In the genomic region with DNA sequence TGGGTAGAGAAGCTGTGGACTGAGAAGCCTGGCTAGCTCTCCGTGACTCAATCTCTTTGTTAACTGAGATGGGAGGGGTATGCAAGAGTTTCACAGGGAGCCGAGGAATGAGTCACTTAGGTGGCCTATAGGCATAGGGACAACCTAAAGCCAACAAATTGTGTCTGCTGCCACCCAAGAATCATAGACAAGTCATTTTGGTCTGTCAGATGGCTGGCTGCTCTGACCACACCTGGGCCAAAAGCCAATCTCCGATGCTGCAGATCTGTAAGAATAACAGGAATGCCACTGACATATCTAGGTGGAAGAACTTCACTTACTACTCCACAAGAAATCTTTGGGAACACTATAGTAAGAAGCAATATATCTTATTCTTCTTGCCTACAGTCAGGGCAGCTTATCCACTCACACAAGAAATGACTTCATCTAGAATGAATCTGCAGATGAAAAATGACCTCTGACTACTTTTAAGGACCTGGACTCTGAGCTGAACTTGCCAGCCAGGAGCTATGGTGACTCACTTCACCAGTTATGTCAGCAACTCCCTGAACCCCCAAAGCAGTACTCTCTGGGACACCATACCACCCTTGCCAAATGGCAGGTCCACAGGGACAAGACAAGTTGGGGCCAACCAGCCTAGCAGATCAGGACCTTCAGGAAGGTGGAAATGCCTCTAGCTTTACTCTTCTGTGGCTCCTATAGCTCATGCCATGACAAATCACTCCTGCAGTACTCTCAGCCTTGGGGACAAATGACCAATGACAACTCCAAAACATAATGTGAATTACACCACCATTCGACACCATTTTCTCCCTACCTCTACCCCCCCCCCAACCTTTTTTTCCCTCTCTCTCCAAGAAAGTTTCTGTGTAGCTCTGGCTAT, we compare ENCODE assay signal across 13 mouse cellular contexts. TPM values are rescaled to one million over a fixed set of nuclear protein-coding genes. Genes with fewer than 3 reads are reported as not detected.
A peak's percentile ranks its signal among the peaks of the same experiment; 100 is the strongest.
DNase-seq lines count a peak whose midpoint lies in the region; ATAC-seq lines count a peak whose summit lies in the region.
"Had no signal": no experiment of that assay in that cellular context is flagged by ENCODE, and none has a peak within 500 bp of the region (broad histone marks: within the 10 kb centered on the region; RNA-seq: fewer than 3 reads in every experiment).

No protein-coding gene starts in this region.

- no peaks in the 10 kb centered on the region for H3K9me3 ChIP-seq in intestine, embryonic 16.5 days (ENCODE audit: control insufficient read depth, low read length)
- H3K9me3 ChIP-seq in intestine, embryonic 15.5 days: no peaks in the 10 kb centered on the region
- no peaks in the 10 kb centered on the region for H3K9me3 ChIP-seq in liver, embryonic 15.5 days (replicated peaks)
- H3K9me3 ChIP-seq: embryonic facial prominence, embryonic 13.5 days; hindbrain, embryonic 13.5 days; limb, embryonic 12.5 days had no signal

- H3K36me3 ChIP-seq in intestine, embryonic 16.5 days (ENCODE audit: control insufficient read depth, insufficient read depth, low read length): peaks cover 12% of the 10 kb centered on the region; the same call in 1 of the 2 replicates
- peaks cover 30% of the 10 kb centered on the region for H3K36me3 ChIP-seq in intestine, embryonic 15.5 days
- peaks cover 80% of the 10 kb centered on the region for H3K36me3 ChIP-seq in liver, embryonic 15.5 days (replicated peaks)

- 71% methylated on average over 4 of the region's 4 CpGs for WGBS in intestine, embryonic 16.5 days
- 75% methylated on average over 4 of the region's 4 CpGs for WGBS in intestine, embryonic 15.5 days
- 86% methylated on average over 4 of the region's 4 CpGs for WGBS in liver, embryonic 15.5 days (ENCODE audit: insufficient replicate concordance)

- no peak overlapping the region for H3K9ac ChIP-seq in intestine, embryonic 16.5 days (ENCODE audit: low read depth, low read length)
- no peak overlapping the region for H3K9ac ChIP-seq in intestine, embryonic 15.5 days
- H3K9ac ChIP-seq in liver, embryonic 15.5 days: no peak overlapping the region
- H3K9ac ChIP-seq: embryonic facial prominence, embryonic 13.5 days; hindbrain, embryonic 13.5 days; limb, embryonic 12.5 days had no signal

- no peaks in the 10 kb centered on the region for H3K27me3 ChIP-seq in intestine, embryonic 16.5 days (replicated peaks; ENCODE audit: control insufficient read depth, insufficient read depth, low read length)
- H3K27me3 ChIP-seq in intestine, embryonic 15.5 days (replicated peaks): no peaks in the 10 kb centered on the region
- no peaks in the 10 kb centered on the region for H3K27me3 ChIP-seq in liver, embryonic 15.5 days
- H3K27me3 ChIP-seq: embryonic facial prominence, embryonic 13.5 days; hindbrain, embryonic 13.5 days; limb, embryonic 12.5 days had no signal

- no peak overlapping the region for H3K4me2 ChIP-seq in intestine, embryonic 16.5 days (ENCODE audit: low read depth, low read length)
- no peak overlapping the region for H3K4me2 ChIP-seq in intestine, embryonic 15.5 days (replicated peaks)
- no peak overlapping the region for H3K4me2 ChIP-seq in liver, embryonic 15.5 days
- H3K4me2 ChIP-seq: embryonic facial prominence, embryonic 13.5 days; hindbrain, embryonic 13.5 days; limb, embryonic 12.5 days had no signal

- ATAC-seq in intestine, embryonic 16.5 days: no peak
- no peak for ATAC-seq in intestine, embryonic 15.5 days
- ATAC-seq in liver, embryonic 15.5 days (ENCODE audit: insufficient read depth): no peak

- H3K4me3 ChIP-seq in intestine, embryonic 16.5 days (ENCODE audit: low read length): no peak overlapping the region
- H3K4me3 ChIP-seq in intestine, embryonic 15.5 days (replicated peaks): no peak overlapping the region
- H3K4me3 ChIP-seq in liver, embryonic 15.5 days (replicated peaks): no peak overlapping the region
- H3K4me3 ChIP-seq: embryonic facial prominence, embryonic 13.5 days; hindbrain, embryonic 13.5 days; limb, embryonic 12.5 days had no signal

- DNase-seq in cerebellum, postnatal 14 days: peak; percentile 15 to 53
- no peak for DNase-seq in cerebellum, adult 9-11 months
- peak; percentile 57 for DNase-seq in NIH3T3 (ENCODE audit: low read depth)
- no peak for DNase-seq in left cerebral cortex, postnatal 36 days (ENCODE audit: low spot score in 2 of 2)
- DNase-seq in thymus, postnatal 25 days: no peak
- DNase-seq: thymus, postnatal 4 days had no signal

- peaks cover 26% of the 10 kb centered on the region for H3K4me1 ChIP-seq in intestine, embryonic 16.5 days (ENCODE audit: control insufficient read depth, insufficient read depth, low read length)
- peaks cover 24% of the 10 kb centered on the region for H3K4me1 ChIP-seq in intestine, embryonic 15.5 days (replicated peaks)
- H3K4me1 ChIP-seq in liver, embryonic 15.5 days (replicated peaks): peaks cover 95% of the 10 kb centered on the region

- intact Hi-C loops in left cerebral cortex, postnatal 36 days (cut with DNase I): no loop called here

- 0 out of 2 replicates have a peak overlapping the region, but pooled peaks have one; percentile 31 for H3K27ac ChIP-seq in intestine, embryonic 16.5 days (ENCODE audit: low read length)
- H3K27ac ChIP-seq in intestine, embryonic 15.5 days: no peak overlapping the region
- H3K27ac ChIP-seq in liver, embryonic 15.5 days (replicated peaks): 0 out of 2 replicates have a peak overlapping the region, but pooled peaks have one; percentile 48
- H3K27ac ChIP-seq: embryonic facial prominence, embryonic 13.5 days; hindbrain, embryonic 13.5 days; limb, embryonic 12.5 days had no signal

RNA-seq across cellular contexts. Expression of gene Csnk1d, which starts 6.4 kb away (rescaled TPM):
- polyA plus RNA-seq in intestine, embryonic 16.5 days (2015; fragmentation: Nextera tagmentation; extraction: Ambion mirVana): 93.9 and 97.7 TPM in 2 replicates
- polyA plus RNA-seq in intestine, embryonic 15.5 days (2015; fragmentation: Nextera tagmentation; extraction: Ambion mirVana): 106 TPM in 2 replicates
- 36.1 and 38.5 TPM in 2 replicates for polyA plus RNA-seq in liver, embryonic 15.5 days (2015; fragmentation: Nextera tagmentation; extraction: Ambion mirVana)
- total RNA-seq in left cerebral cortex, postnatal 36 days (2021): 100 to 1,000 TPM; 113 to 115 TPM

RNA-seq across cellular contexts. Expression of gene Slc16a3, which starts 36.4 kb away (rescaled TPM):
- 83.8 and 92.6 TPM in 2 replicates for polyA plus RNA-seq in intestine, embryonic 16.5 days (2015; fragmentation: Nextera tagmentation; extraction: Ambion mirVana)
- polyA plus RNA-seq in intestine, embryonic 15.5 days (2015; fragmentation: Nextera tagmentation; extraction: Ambion mirVana): 84.8 and 96.2 TPM in 2 replicates
- 73.5 and 82.2 TPM in 2 replicates for polyA plus RNA-seq in liver, embryonic 15.5 days (2015; fragmentation: Nextera tagmentation; extraction: Ambion mirVana)
- total RNA-seq in left cerebral cortex, postnatal 36 days (2021): 1 to 10 TPM; 3.5 to 5.5 TPM

RNA-seq across cellular contexts. Expression of gene Ccdc57, which starts 52.0 kb away (rescaled TPM):
- polyA plus RNA-seq in intestine, embryonic 16.5 days (2015; fragmentation: Nextera tagmentation; extraction: Ambion mirVana): 3.6 and 4.3 TPM in 2 replicates
- polyA plus RNA-seq in intestine, embryonic 15.5 days (2015; fragmentation: Nextera tagmentation; extraction: Ambion mirVana): 4.2 and 5.1 TPM in 2 replicates
- 1.8 TPM in 2 replicates for polyA plus RNA-seq in liver, embryonic 15.5 days (2015; fragmentation: Nextera tagmentation; extraction: Ambion mirVana)
- total RNA-seq in left cerebral cortex, postnatal 36 days (2021): 10 to 100 TPM in 1 of 2 experiments, 1 to 10 TPM in 1; 6.2 to 10.7 TPM

RNA-seq across cellular contexts. Expression of gene Cd7, which starts 54.5 kb away (rescaled TPM):
- 6.7 and 7.9 TPM in 2 replicates for polyA plus RNA-seq in intestine, embryonic 16.5 days (2015; fragmentation: Nextera tagmentation; extraction: Ambion mirVana)
- polyA plus RNA-seq in intestine, embryonic 15.5 days (2015; fragmentation: Nextera tagmentation; extraction: Ambion mirVana): 5.6 and 6.1 TPM in 2 replicates
- 0.70 and 0.97 TPM in 2 replicates for polyA plus RNA-seq in liver, embryonic 15.5 days (2015; fragmentation: Nextera tagmentation; extraction: Ambion mirVana)
- 1 to 10 TPM; 2.1 TPM for total RNA-seq in left cerebral cortex, postnatal 36 days (2021)
- total RNA-seq: layer of hippocampus, adult 8-10 months had no signal
- polyA plus RNA-seq: hindbrain, embryonic 13.5 days; limb, embryonic 12.5 days had no signal

Comparison
In these comparisons a context has a peak if more than half of its experiments do, and no peak if none do; other contexts are left out.
1. DNase-seq: peak in cerebellum, postnatal 14 days (2 of 2) and NIH3T3 (single experiment); none in cerebellum, adult 9-11 months (single experiment), left cerebral cortex, postnatal 36 days (0 of 2) and thymus, postnatal 25 days (single experiment).